Mouse (Mus musculus) embryonic stem cell, embryonic (primary cell): ENCODE data around the gene Adora3.

ENCODE experiments used
- CTCF ChIA-PET, 4 experiments: fragments of 300-600 bp in 2 of 4; fragments of 350-600 bp in 2 of 4; sonication (Branson Sonifier 250); formaldehyde crosslinking; loops; one replicate each; lab custom pipeline; 2022; ENCODE audit warnings: inconsistent platforms in 2 of 4; lab: Charles Lee
- POLR2A ChIA-PET, 4 experiments: fragments of 300-600 bp in 2 of 4; fragments of 350-600 bp in 2 of 4; sonication (Branson Sonifier 250); formaldehyde crosslinking; loops; one replicate each; lab custom pipeline; 2022; ENCODE audit warnings: antibody characterized with exemption in 4 of 4, inconsistent platforms in 1 of 4; lab: Charles Lee

Gene Adora3

GRCm38 (mm10) chr3:105894601-105895592 lies 24.2 kb downstream of the Adora3 start:
- ChIA-PET POLR2A (interaction anchor here in 2 of 4 experiments (1.0 to 1.5 kb wide), 4 partner anchors 34 to 222 kb away, joined by 3 to 4 read pairs (median 3); partner anchors contain the start of gene Ddx20 (in 1 of the 2)), CTCF (interaction anchor here in 3 of 4 experiments (0.6 to 1.4 kb wide), 5 partner anchors 9 to 270 kb away, joined by 3 to 4 read pairs (median 3); no protein-coding TSS in a partner anchor)

- ChIA-PET CTCF (interaction anchor here in 1 of 4 experiments (0.8 kb wide), 1 partner anchor 125 kb away, joined by 3 read pairs; no protein-coding TSS in a partner anchor), POLR2A (interaction anchor here in 1 of 4 experiments (1.2 kb wide), 1 partner anchor 11 kb away, joined by 4 read pairs; no protein-coding TSS in a partner anchor)
These were observed 26.2 kb downstream of the Adora3 start for GRCm38 (mm10) chr3:105896811-105897210.

- ChIA-PET CTCF (interaction anchor here in 2 of 4 experiments (0.6 to 1.6 kb wide), 3 partner anchors 8 to 166 kb away, joined by 3 to 6 read pairs (median 5); no protein-coding TSS in a partner anchor), POLR2A (interaction anchor here in 2 of 4 experiments (0.6 to 1.4 kb wide), 2 partner anchors 60 to 220 kb away, joined by 3 to 5 read pairs; no protein-coding TSS in a partner anchor)
These were observed 27.7 kb downstream of the Adora3 start for GRCm38 (mm10) chr3:105898325-105898724.

- POLR2A ChIA-PET: no interaction called here
- CTCF ChIA-PET: interaction anchor here in 1 of 4 experiments (1.6 kb wide), 1 partner anchor 127 kb away, joined by 6 read pairs; no protein-coding TSS in a partner anchor
These were observed 28.2 kb downstream of the Adora3 start for GRCm38 (mm10) chr3:105898861-105899260.

GRCm38 (mm10) chr3:105899394-105900147 lies 28.9 kb downstream of the Adora3 start:
- CTCF ChIA-PET: interaction anchor here (0.6 to 2.0 kb wide), 37 partner anchors 8 to 1111 kb away, joined by 3 to 30 read pairs (median 4); partner anchors contain the start of genes Ddx20 (in 2 of the 4), Kcnd3 (in 1 of the 4) and Wdr77 (in 1 of the 4)
- POLR2A ChIA-PET: interaction anchor here in 3 of 4 experiments (0.5 to 1.0 kb wide), 6 partner anchors 17 to 225 kb away, joined by 3 to 6 read pairs (median 3); partner anchors contain the start of gene Inka2 (in 1 of the 3)

GRCm38 (mm10) chr3:105900266-105900665 lies 29.6 kb downstream of the Adora3 start:
- ChIA-PET CTCF (interaction anchor here (0.6 to 2.0 kb wide), 27 partner anchors 8 to 449 kb away, joined by 3 to 30 read pairs (median 5); partner anchors contain the start of genes Ddx20 (in 1 of the 4), Kcnd3 (in 1 of the 4) and Wdr77 (in 1 of the 4)), POLR2A (interaction anchor here in 3 of 4 experiments (0.5 to 1.0 kb wide), 5 partner anchors 17 to 226 kb away, joined by 3 to 6 read pairs (median 3); partner anchors contain the start of gene Inka2 (in 1 of the 3))

GRCm38 (mm10) chr3:105900716-105901115 lies 30.1 kb downstream of the Adora3 start:
- ChIA-PET POLR2A (no interaction called here), CTCF (interaction anchor here in 2 of 4 experiments (1.1 to 2.0 kb wide), 5 partner anchors 13 to 226 kb away, joined by 5 to 30 read pairs (median 10); no protein-coding TSS in a partner anchor)

GRCm38 (mm10) chr3:105901468-105901867 lies 30.8 kb downstream of the Adora3 start:
- POLR2A ChIA-PET: interaction anchor here in 1 of 4 experiments (0.6 kb wide), 1 partner anchor 261 kb away, joined by 5 read pairs; no protein-coding TSS in a partner anchor
- CTCF ChIA-PET: no interaction called here

- POLR2A ChIA-PET: no interaction called here
These were observed 33.6 kb downstream of the Adora3 start for GRCm38 (mm10) chr3:105904213-105904612.

GRCm38 (mm10) chr3:105904721-105905120 lies 34.1 kb downstream of the Adora3 start:
- CTCF ChIA-PET: interaction anchor here in 1 of 4 experiments (1.6 kb wide), 1 partner anchor 9 kb away, joined by 3 read pairs; no protein-coding TSS in a partner anchor
- POLR2A ChIA-PET: no interaction called here

More at GRCm38 (mm10) chr3:105904213-105904612, 33.6 kb downstream of the Adora3 start:
- CTCF ChIA-PET: interaction anchor here in 1 of 4 experiments (0.7 to 1.6 kb wide), 2 partner anchors 9 to 84 kb away, joined by 3 read pairs; no protein-coding TSS in a partner anchor

GRCm38 (mm10) chr3:105907956-105908655 lies 37.4 kb downstream of the Adora3 start:
- ChIA-PET POLR2A (interaction anchor here in 3 of 4 experiments (0.6 to 1.6 kb wide), 5 partner anchors 8 to 184 kb away, joined by 3 to 6 read pairs (median 4); no protein-coding TSS in a partner anchor), CTCF (interaction anchor here in 3 of 4 experiments (0.6 to 1.6 kb wide), 3 partner anchors 8 to 450 kb away, joined by 3 to 12 read pairs (median 5); no protein-coding TSS in a partner anchor)

- ChIA-PET POLR2A (no interaction called here), CTCF (interaction anchor here in 1 of 4 experiments (1.6 kb wide), 1 partner anchor 9 kb away, joined by 6 read pairs; no protein-coding TSS in a partner anchor)
These were observed 38.3 kb downstream of the Adora3 start for GRCm38 (mm10) chr3:105908976-105909375.

- CTCF ChIA-PET: interaction anchor here in 2 of 4 experiments (0.6 to 1.2 kb wide), 3 partner anchors 11 to 802 kb away, joined by 3 to 4 read pairs (median 3); no protein-coding TSS in a partner anchor
- POLR2A ChIA-PET: interaction anchor here in 1 of 4 experiments (0.9 kb wide), 1 partner anchor 175 kb away, joined by 3 read pairs; no protein-coding TSS in a partner anchor
These were observed 40.0 kb downstream of the Adora3 start for GRCm38 (mm10) chr3:105910519-105911190.

GRCm38 (mm10) chr3:105912097-105912880 lies 41.6 kb downstream of the Adora3 start:
- ChIA-PET POLR2A (interaction anchor here in 1 of 4 experiments (0.5 kb wide), 1 partner anchor 200 kb away, joined by 4 read pairs; no protein-coding TSS in a partner anchor), CTCF (no interaction called here)
